Mouse (Mus musculus): Measurements from ENCODE around the gene Spef1. TPM values are rescaled to one million over a fixed set of nuclear protein-coding genes. Genes with fewer than 3 reads are reported as not detected.
A peak's percentile ranks its signal among the peaks of the same experiment; 100 is the strongest.

Spef1 gene
- polyA plus RNA-seq, 1 experiment from 2014 or later = 8.0 TPM

- Histone ChIP-seq H3K27me3 (replicated peaks) (no peaks in the 10 kb centered on the region), H3K36me3 (no peaks in the 10 kb centered on the region), H3K4me1 (no peaks in the 10 kb centered on the region; the same call in 1 of the 2 replicates), H3K4me3 (replicated peaks) (no peak overlapping the region), H3K4me2 (no peak overlapping the region), H3K9me3 (replicated peaks) (no peaks in the 10 kb centered on the region), H3K9ac (replicated peaks) (no peak overlapping the region), H3K27ac (replicated peaks) (no peak overlapping the region)
- 81% methylated on average over 4 of the region's 4 CpGs for WGBS
- ATAC-seq (ENCODE audit: low FRiP score) = no peak
Measured at GRCm38 (mm10) chr2:131138296-131138695, 48.8 kb downstream of the Spef1 start.

GRCm38 (mm10) chr2:131135521-131136139, 51.5 kb downstream of the Spef1 start:
- Histone ChIP-seq H3K36me3 (no peaks in the 10 kb centered on the region), H3K9ac (replicated peaks) (no peak overlapping the region), H3K4me3 (replicated peaks) (no peak overlapping the region), H3K9me3 (replicated peaks) (no peaks in the 10 kb centered on the region), H3K4me1 (no peaks in the 10 kb centered on the region), H3K27me3 (replicated peaks) (no peaks in the 10 kb centered on the region), H3K4me2 (no peak overlapping the region), H3K27ac (replicated peaks) (no peak overlapping the region)
- no peak for ATAC-seq (ENCODE audit: low FRiP score)
- WGBS = 74% methylated on average over 11 of the region's 11 CpGs

- WGBS = 94% methylated on average over 8 of the region's 8 CpGs
- no peaks in the 10 kb centered on the region for H3K27me3 ChIP-seq (replicated peaks)
- H3K27ac ChIP-seq (replicated peaks) = no peak overlapping the region
- no peak overlapping the region for H3K4me3 ChIP-seq (replicated peaks)
- no peak overlapping the region for H3K9ac ChIP-seq (replicated peaks)
- H3K4me2 ChIP-seq = no peak overlapping the region
- no peak for ATAC-seq (ENCODE audit: low FRiP score)
- H3K4me1 ChIP-seq = no peaks in the 10 kb centered on the region
- H3K9me3 ChIP-seq (replicated peaks) = no peaks in the 10 kb centered on the region
- no peaks in the 10 kb centered on the region for H3K36me3 ChIP-seq
Measured at GRCm38 (mm10) chr2:131134826-131135400, 52.2 kb downstream of the Spef1 start.

DNA sequence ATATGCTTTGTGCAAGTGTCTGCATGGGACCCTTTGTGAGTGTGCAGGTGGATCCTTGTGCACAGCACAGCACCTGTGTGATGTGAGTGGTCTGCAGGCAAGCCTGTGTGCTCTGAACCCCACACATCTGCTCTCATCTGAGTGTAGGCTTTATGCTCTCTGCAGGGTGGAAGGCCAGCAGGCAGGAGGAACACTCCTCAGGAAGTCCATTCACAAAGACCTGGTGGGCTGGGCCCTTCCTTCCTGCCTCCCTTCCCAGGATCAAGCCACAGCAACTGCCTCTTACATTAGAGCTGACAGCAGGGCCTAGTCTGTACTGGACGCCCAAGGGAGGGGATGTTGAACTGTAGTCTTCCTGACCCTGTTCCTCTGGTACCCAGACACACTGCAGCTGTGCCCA, 52.7 kb downstream of the Spef1 start:
- no peak for ATAC-seq (ENCODE audit: low FRiP score)
- H3K9ac ChIP-seq (replicated peaks) = no peak overlapping the region

GRCm38 (mm10) chr2:131132930-131133547, 54.0 kb downstream of the Spef1 start, which contains the start of gene Gm11037:
Gm11037 (plus strand) TSS chr2:131133497.
- no peak within 1 kb of the TSS for H3K4me2 ChIP-seq
- H3K4me3 ChIP-seq (replicated peaks) = no peak within 1 kb of the TSS
- 0 out of 2 replicates have a peak, but pooled peaks cover 3% of the 10 kb centered on the region for H3K27me3 ChIP-seq (replicated peaks)
- H3K9ac ChIP-seq (replicated peaks) = no peak within 1 kb of the TSS
- H3K36me3 ChIP-seq = no peaks in the 10 kb centered on the region
- 0 out of 2 replicates have a peak, but pooled peaks cover 2% of the 10 kb centered on the region for H3K4me1 ChIP-seq
- H3K27ac ChIP-seq (replicated peaks) = no peak within 1 kb of the TSS; the same call in 1 of the 2 replicates
- WGBS = 85% methylated on average over 9 of the region's 9 CpGs
- H3K9me3 ChIP-seq (replicated peaks) = no peaks in the 10 kb centered on the region
- no peak for ATAC-seq (ENCODE audit: low FRiP score)

More for the DNA sequence above, 52.7 kb downstream of the Spef1 start:
- Histone ChIP-seq H3K4me1 (no peaks in the 10 kb centered on the region), H3K36me3 (no peaks in the 10 kb centered on the region), H3K4me3 (replicated peaks) (no peak overlapping the region), H3K27ac (replicated peaks) (no peak overlapping the region; the same call in 1 of the 2 replicates), H3K9me3 (replicated peaks) (no peaks in the 10 kb centered on the region), H3K4me2 (no peak overlapping the region), H3K27me3 (replicated peaks) (no peaks in the 10 kb centered on the region)
- WGBS = 75% methylated on average over 1 of the region's 1 CpGs

- Histone ChIP-seq H3K36me3 (no peaks in the 10 kb centered on the region), H3K4me2 (no peak overlapping the region), H3K9me3 (replicated peaks) (no peaks in the 10 kb centered on the region), H3K4me3 (replicated peaks) (no peak overlapping the region), H3K27ac (replicated peaks) (no peak overlapping the region), H3K4me1 (peaks cover 6% of the 10 kb centered on the region), H3K27me3 (replicated peaks) (0 out of 2 replicates have a peak, but pooled peaks cover 3% of the 10 kb centered on the region), H3K9ac (replicated peaks) (no peak overlapping the region)
- no peak for ATAC-seq (ENCODE audit: low FRiP score)
- WGBS = 80% methylated on average over 10 of the region's 10 CpGs
Measured at GRCm38 (mm10) chr2:131132111-131132888, 54.8 kb downstream of the Spef1 start.

- 73% methylated on average over 2 of the region's 2 CpGs for WGBS
- no peak for ATAC-seq (ENCODE audit: low FRiP score)
- no peak overlapping the region for H3K27ac ChIP-seq (replicated peaks)
- peaks cover 15% of the 10 kb centered on the region for H3K4me1 ChIP-seq
- H3K4me2 ChIP-seq = no peak overlapping the region
- no peaks in the 10 kb centered on the region for H3K9me3 ChIP-seq (replicated peaks)
- H3K36me3 ChIP-seq = no peaks in the 10 kb centered on the region
- H3K4me3 ChIP-seq (replicated peaks) = no peak overlapping the region
- no peak overlapping the region for H3K9ac ChIP-seq (replicated peaks)
- 0 out of 2 replicates have a peak, but pooled peaks cover 3% of the 10 kb centered on the region for H3K27me3 ChIP-seq (replicated peaks)
Measured at GRCm38 (mm10) chr2:131130849-131131248, 56.2 kb downstream of the Spef1 start.

DNA sequence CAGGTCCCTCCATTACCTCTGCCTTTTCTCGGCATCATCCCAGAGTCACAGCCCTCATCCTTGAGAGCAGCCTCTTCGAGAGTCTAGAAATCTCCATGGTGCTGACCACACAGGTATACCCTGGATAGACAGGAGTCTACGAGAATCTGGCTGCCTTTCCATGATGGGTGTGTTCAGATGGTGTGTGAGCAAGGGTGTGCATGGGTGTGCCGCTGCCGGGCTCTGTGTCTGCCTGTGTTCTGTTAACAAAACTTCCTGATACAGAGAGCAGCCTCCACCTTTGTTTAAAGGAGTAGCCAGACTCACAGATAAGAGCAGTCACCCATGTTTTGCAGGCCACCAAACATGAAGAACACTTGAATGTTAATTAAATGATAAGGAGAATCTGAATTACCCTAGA, 57.2 kb downstream of the Spef1 start:
- H3K27me3 ChIP-seq (replicated peaks) = 0 out of 2 replicates have a peak, but pooled peaks cover 3% of the 10 kb centered on the region
- peaks cover 15% of the 10 kb centered on the region for H3K4me1 ChIP-seq
- WGBS = 84% methylated on average over 5 of the region's 5 CpGs
- H3K4me3 ChIP-seq (replicated peaks) = no peak overlapping the region
- H3K36me3 ChIP-seq = no peaks in the 10 kb centered on the region
- no peak for ATAC-seq (ENCODE audit: low FRiP score)
- no peak overlapping the region for H3K27ac ChIP-seq (replicated peaks)
- H3K9me3 ChIP-seq (replicated peaks) = no peaks in the 10 kb centered on the region
- H3K4me2 ChIP-seq = no peak overlapping the region
- H3K9ac ChIP-seq (replicated peaks) = no peak overlapping the region

GRCm38 (mm10) chr2:131128636-131129157, 58.4 kb downstream of the Spef1 start:
- peaks cover 15% of the 10 kb centered on the region for H3K4me1 ChIP-seq
- no peak overlapping the region for H3K9ac ChIP-seq (replicated peaks)
- H3K4me3 ChIP-seq (replicated peaks) = peak overlapping the region; percentile 44; the same call in 1 of the 2 replicates
- H3K27ac ChIP-seq (replicated peaks) = no peak overlapping the region
- H3K27me3 ChIP-seq (replicated peaks) = 0 out of 2 replicates have a peak, but pooled peaks cover 3% of the 10 kb centered on the region
- peak overlapping the region; percentile 78; the same call in 1 of the 2 replicates for H3K4me2 ChIP-seq
- no peaks in the 10 kb centered on the region for H3K9me3 ChIP-seq (replicated peaks)
- no peaks in the 10 kb centered on the region for H3K36me3 ChIP-seq
- WGBS = 82% methylated on average over 3 of the region's 3 CpGs
- ATAC-seq (ENCODE audit: low FRiP score) = no peak

DNA sequence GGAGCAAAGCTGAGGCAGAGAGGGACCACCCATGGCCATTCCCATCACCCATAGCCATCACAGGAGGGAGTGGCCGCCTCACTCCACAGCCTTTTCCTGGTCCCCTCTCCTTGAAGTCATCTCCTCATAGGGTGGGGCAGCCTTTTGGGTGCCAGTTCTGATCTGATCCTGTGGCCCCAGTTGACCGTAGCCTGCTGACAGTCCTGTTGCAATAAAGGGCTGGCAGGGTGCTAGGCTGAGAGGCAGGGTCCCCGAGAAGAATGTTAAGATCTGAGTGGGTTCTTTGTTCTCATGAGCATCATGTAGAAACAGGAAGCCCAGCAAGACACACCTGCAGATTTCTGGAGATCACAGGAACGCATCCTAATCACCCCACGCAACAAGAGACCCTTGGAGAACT, 58.9 kb downstream of the Spef1 start:
- H3K4me3 ChIP-seq (replicated peaks) = peak overlapping the region; percentile 44
- no peak overlapping the region for H3K9ac ChIP-seq (replicated peaks)
- 0 out of 2 replicates have a peak, but pooled peaks cover 3% of the 10 kb centered on the region for H3K27me3 ChIP-seq (replicated peaks)
- H3K9me3 ChIP-seq (replicated peaks) = no peaks in the 10 kb centered on the region
- H3K36me3 ChIP-seq = no peaks in the 10 kb centered on the region
- 86% methylated on average over 5 of the region's 5 CpGs for WGBS
- H3K27ac ChIP-seq (replicated peaks) = no peak overlapping the region
- H3K4me2 ChIP-seq = peak overlapping the region; percentile 78
- H3K4me1 ChIP-seq = peaks cover 15% of the 10 kb centered on the region
- no peak for ATAC-seq (ENCODE audit: low FRiP score)

GRCm38 (mm10) chr2:131127161-131127730, 59.8 kb downstream of the Spef1 start, which contains the start of gene Hspa12b:
Hspa12b (plus strand) TSS chr2:131127280.
- H3K9ac ChIP-seq (replicated peaks) = peak within 1 kb of the TSS; percentile 48
- H3K4me2 ChIP-seq = peak within 1 kb of the TSS; percentile 78
- no peaks in the 10 kb centered on the region for H3K36me3 ChIP-seq
- ATAC-seq (ENCODE audit: low FRiP score) = peak; percentile 73
- no peak within 1 kb of the TSS; the same call in 1 of the 2 replicates for H3K27ac ChIP-seq (replicated peaks)
- H3K4me3 ChIP-seq (replicated peaks) = peak within 1 kb of the TSS; percentile 44
- H3K9me3 ChIP-seq (replicated peaks) = no peaks in the 10 kb centered on the region
- H3K4me1 ChIP-seq = peaks cover 15% of the 10 kb centered on the region
- 3% methylated on average over 25 of the region's 28 CpGs for WGBS
- 0 out of 2 replicates have a peak, but pooled peaks cover 3% of the 10 kb centered on the region for H3K27me3 ChIP-seq (replicated peaks)

All from neural tube, embryonic 15.5 days (tissue).